Mouse (Mus musculus) G1E (cell line): ENCODE measurements at regions not wholly inside any gene's neighbourhood (a gene's known extent, or its start where the extent isn't known, plus 50 kb on each side); places are given as distances from the start of the nearest gene placed in this dataset.

Experiments used
- ATAC-seq: 2 replicates; pipeline ENCODE4 v1.8.0; 2016; ENCODE audit warnings: mild to moderate bottlenecking; ENCODE audit not compliant: insufficient number of reproducible peaks, poor library complexity, low FRiP score, severe bottlenecking; ENCODE audit errors: extremely low read depth
- DNase-seq: peaks from one replicate; pipeline ENCODE4 v3.0.0; 2012; ENCODE audit warnings: low spot score
- H3K27me3 ChIP-seq: 2 replicates; pipeline ENCODE4 v1.6.1; 2012; ENCODE audit warnings: mild to moderate bottlenecking, low read length, inconsistent platforms; ENCODE audit not compliant: insufficient read depth
- H3K36me3 ChIP-seq: replicated peaks from 2 replicates; pipeline ENCODE3; 2012; ENCODE audit warnings: mild to moderate bottlenecking, inconsistent platforms
- H3K4me1 ChIP-seq: 2 replicates; pipeline ENCODE4 v1.6.1; 2012; ENCODE audit warnings: low read depth, low read length, inconsistent platforms, mixed read lengths; ENCODE audit not compliant: insufficient read depth
- H3K4me3 ChIP-seq: 2 replicates; pipeline ENCODE4 v1.5.1; 2012; ENCODE audit warnings: low read depth, mild to moderate bottlenecking, inconsistent platforms, low read length, moderate library complexity, mixed read lengths
- H3K9me3 ChIP-seq: replicated peaks from 2 replicates; pipeline ENCODE4 v1.6.1; 2012; ENCODE audit warnings: inconsistent platforms
- CTCF ChIP-seq: IDR thresholded peaks from 2 replicates; pipeline ENCODE4 v1.5.1; 2012; ENCODE audit warnings: low read depth, low read length, inconsistent platforms, mixed read lengths
- GATA1 ChIP-seq: IDR thresholded peaks from 2 replicates; pipeline ENCODE4 v1.6.1; 2012; ENCODE audit warnings: borderline replicate concordance, low read length, inconsistent platforms, mixed read lengths
- GATA2 ChIP-seq: IDR thresholded peaks from 2 replicates; pipeline ENCODE4 v1.6.1; 2012; ENCODE audit warnings: low read depth, low read length, inconsistent platforms, borderline replicate concordance
- POLR2AphosphoS5 ChIP-seq: IDR thresholded peaks from 2 replicates; pipeline ENCODE4 v1.6.1; 2012; ENCODE audit warnings: low read depth, low read length, inconsistent platforms; ENCODE audit not compliant: insufficient replicate concordance
- TAL1 ChIP-seq: conservative IDR thresholded peaks from 2 replicates; pipeline ENCODE4 v1.6.1; 2012; ENCODE audit warnings: low read depth, low read length, inconsistent platforms, mixed read lengths

GRCm38 (mm10) chr13:107325707-107326495, 304.0 kb upstream of the Kif2a start:
- Histone ChIP-seq H3K27me3 (no peaks in the 10 kb centered on the region), H3K4me3 (no peak overlapping the region), H3K4me1 (no peaks in the 10 kb centered on the region), H3K9me3 (no peaks in the 10 kb centered on the region), H3K36me3 (no peaks in the 10 kb centered on the region)
- ATAC-seq (no peak), DNase-seq (no peak)
- TF ChIP-seq CTCF (peak; percentile 14; the same call in 1 of the 2 replicates), GATA1 (no peak)

GRCm38 (mm10) chr13:107314746-107315145, 292.8 kb upstream of the Kif2a start:
- Histone ChIP-seq H3K4me3 (no peak overlapping the region), H3K36me3 (no peaks in the 10 kb centered on the region), H3K9me3 (no peaks in the 10 kb centered on the region), H3K4me1 (no peaks in the 10 kb centered on the region), H3K27me3 (peaks cover 5% of the 10 kb centered on the region; the same call in 1 of the 2 replicates)
- no peak for DNase-seq
- TF ChIP-seq GATA2 = no peak
- TF ChIP-seq GATA1 = no peak
- TF ChIP-seq TAL1 = no peak
- TF ChIP-seq POLR2AphosphoS5 = no peak
- TF ChIP-seq CTCF = no peak
- no peak for ATAC-seq

- TF ChIP-seq TAL1 (no peak), GATA2 (no peak), GATA1 (no peak), POLR2AphosphoS5 (no peak), CTCF (no peak)
- H3K27me3 ChIP-seq = peaks cover 7% of the 10 kb centered on the region; the same call in 1 of the 2 replicates
These were observed 287.2 kb upstream of the Kif2a start for GRCm38 (mm10) chr13:107308958-107309639.

GRCm38 (mm10) chr13:107308404-107308803, 286.5 kb upstream of the Kif2a start:
- no peaks in the 10 kb centered on the region for H3K4me1 ChIP-seq
- H3K36me3 ChIP-seq = no peaks in the 10 kb centered on the region
- DNase-seq = no peak
- TF ChIP-seq CTCF (no peak), GATA1 (no peak), TAL1 (no peak), POLR2AphosphoS5 (no peak), GATA2 (no peak)
- ATAC-seq = no peak
- H3K27me3 ChIP-seq = peaks cover 7% of the 10 kb centered on the region; the same call in 1 of the 2 replicates
- no peak overlapping the region for H3K4me3 ChIP-seq
- H3K9me3 ChIP-seq = no peaks in the 10 kb centered on the region

More at GRCm38 (mm10) chr13:107308958-107309639, 287.2 kb upstream of the Kif2a start:
- Histone ChIP-seq H3K9me3 (no peaks in the 10 kb centered on the region), H3K4me1 (no peaks in the 10 kb centered on the region), H3K4me3 (no peak overlapping the region), H3K36me3 (no peaks in the 10 kb centered on the region)
- ATAC-seq (no peak), DNase-seq (no peak)

GRCm38 (mm10) chr13:107306958-107307357, 285.0 kb upstream of the Kif2a start:
- Histone ChIP-seq H3K4me1 (no peaks in the 10 kb centered on the region), H3K27me3 (peaks cover 7% of the 10 kb centered on the region; the same call in 1 of the 2 replicates), H3K4me3 (no peak overlapping the region), H3K9me3 (no peaks in the 10 kb centered on the region), H3K36me3 (no peaks in the 10 kb centered on the region)
- ATAC-seq (no peak), DNase-seq (no peak)
- TF ChIP-seq GATA1 (no peak), POLR2AphosphoS5 (no peak), CTCF (no peak), GATA2 (no peak), TAL1 (no peak)

- Histone ChIP-seq H3K27me3 (peaks cover 7% of the 10 kb centered on the region; the same call in 1 of the 2 replicates), H3K4me1 (no peaks in the 10 kb centered on the region), H3K36me3 (no peaks in the 10 kb centered on the region), H3K9me3 (no peaks in the 10 kb centered on the region), H3K4me3 (no peak overlapping the region)
- TF ChIP-seq GATA2 = no peak
- no peak for TF ChIP-seq POLR2AphosphoS5
- TF ChIP-seq TAL1 = no peak
- ATAC-seq = no peak
- no peak for DNase-seq
These were observed 284.3 kb upstream of the Kif2a start for GRCm38 (mm10) chr13:107306232-107306631.
